Mouse (Mus musculus): ENCODE data around the gene Bdkrb1.
A peak's percentile ranks its signal among the peaks of the same experiment; 100 is the strongest.

Gene Bdkrb1

DNA sequence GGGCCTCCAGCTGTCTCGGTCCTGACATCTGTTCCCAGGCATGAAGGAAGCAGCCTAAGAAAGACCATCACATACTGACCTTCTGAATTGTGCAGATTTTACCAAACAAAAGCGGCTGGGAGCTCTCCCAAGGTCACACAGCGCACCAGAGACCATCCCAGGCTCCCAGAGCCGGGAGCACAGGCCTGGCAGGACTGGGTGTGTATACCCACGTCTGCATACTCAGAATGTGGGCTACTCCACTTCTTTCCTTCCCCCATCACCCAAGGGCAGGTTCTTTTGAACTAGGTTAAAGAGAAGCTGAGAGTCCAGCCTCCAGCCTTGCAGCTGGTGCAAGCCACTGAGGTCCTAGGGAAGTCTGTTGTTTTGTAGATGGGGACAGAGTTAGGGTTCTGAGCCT lies 3.8 kb upstream of the Bdkrb1 start:
- DNase-seq = no peak

DNA sequence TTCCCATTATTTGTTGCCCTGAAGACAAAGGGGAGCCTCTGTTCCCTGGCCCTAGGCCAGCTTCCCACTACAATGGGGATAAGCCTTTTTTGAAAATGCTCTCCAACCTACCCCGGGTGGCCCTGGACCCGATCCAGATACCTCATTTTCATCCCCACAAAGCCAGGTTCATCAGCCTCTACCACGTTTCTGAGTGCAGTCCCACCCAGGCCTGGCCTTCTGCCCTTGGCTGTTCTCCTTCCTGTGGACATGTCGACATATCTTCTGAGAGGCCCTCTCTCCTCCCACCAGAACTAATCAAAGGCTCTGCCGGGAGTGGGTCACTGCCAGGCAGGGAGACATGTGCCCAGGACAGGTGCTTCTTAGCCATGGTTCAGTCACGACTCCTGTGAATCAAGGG lies 1.3 kb upstream of the Bdkrb1 start:
- no peak for DNase-seq

DNA sequence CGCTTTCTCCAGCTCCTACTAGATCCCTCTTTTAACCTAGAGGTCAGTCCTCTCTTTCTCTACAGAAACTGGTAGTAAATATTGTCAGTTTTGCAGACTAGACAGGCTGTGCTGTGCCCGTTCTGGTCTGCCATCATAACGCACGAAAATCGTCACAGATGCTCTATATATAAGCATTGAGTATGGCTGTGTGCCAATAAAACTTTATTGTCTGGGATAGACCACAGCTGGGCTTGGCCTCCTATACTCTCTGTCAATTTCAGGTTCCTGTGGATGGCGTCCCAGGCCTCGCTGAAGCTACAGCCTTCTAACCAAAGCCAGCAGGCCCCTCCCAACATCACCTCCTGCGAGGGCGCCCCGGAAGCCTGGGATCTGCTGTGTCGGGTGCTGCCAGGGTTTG lies 1.0 kb downstream of the Bdkrb1 start:
- DNase-seq = no peak

DNA sequence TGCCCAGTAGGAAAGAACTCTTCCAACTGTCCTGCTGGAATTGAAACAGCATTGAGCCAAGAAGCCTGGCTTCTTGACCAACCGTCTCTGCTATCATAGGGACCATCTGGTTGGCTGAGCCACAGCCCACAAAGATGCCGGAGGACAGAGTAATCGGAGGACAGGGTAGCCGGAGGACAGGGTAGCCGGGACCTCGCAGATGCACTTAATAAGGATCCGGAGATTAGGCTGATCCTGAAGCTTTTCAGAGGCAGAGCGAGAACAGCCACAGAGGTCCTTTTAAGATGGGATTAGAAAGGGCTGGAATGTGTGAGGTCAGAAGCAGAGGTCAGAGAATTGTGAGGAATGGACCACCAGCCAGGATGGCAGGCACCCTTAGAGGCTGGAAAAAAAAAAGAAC lies 2.3 kb downstream of the Bdkrb1 start:
- DNase-seq = no peak

DNA sequence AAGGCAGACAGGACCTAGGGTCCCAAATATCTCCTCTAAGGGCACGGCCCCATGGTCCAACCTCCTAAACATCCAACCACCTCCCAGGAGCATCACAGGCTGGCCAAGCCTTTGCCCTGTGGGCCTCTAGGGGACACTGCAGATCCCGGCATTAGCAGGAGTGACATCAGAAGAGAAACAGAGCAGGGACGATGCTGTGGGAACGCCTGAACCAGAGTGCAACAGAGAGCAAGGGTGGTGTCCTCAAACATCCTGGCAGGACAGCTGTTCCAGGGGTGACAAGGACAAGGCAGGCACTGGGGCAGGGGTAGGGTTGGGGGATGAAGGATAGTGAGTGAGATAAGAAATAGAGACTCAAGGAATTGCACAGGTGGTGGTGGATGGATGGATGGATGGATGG lies 4.0 kb downstream of the Bdkrb1 start:
- no peak for DNase-seq

DNA sequence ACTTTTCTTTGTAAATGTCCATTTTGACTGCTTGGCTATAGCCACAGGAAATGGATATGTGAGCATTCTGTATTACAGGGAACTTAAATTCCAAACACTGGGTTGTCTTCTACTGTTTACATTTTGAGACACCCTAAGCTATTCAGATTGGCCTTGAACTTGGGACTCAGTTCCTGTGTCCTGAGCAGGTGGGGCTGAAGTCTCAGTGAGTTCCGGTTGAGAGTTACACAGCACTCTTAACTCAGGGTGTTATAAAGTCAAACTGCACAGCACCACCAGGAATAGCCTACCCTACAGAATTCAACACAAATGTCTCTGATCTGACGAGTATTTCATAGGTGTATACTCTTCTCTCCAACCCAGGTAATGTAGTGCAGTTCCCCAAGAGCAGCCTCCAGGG lies 8.2 kb downstream of the Bdkrb1 start:
- no peak for DNase-seq

DNA sequence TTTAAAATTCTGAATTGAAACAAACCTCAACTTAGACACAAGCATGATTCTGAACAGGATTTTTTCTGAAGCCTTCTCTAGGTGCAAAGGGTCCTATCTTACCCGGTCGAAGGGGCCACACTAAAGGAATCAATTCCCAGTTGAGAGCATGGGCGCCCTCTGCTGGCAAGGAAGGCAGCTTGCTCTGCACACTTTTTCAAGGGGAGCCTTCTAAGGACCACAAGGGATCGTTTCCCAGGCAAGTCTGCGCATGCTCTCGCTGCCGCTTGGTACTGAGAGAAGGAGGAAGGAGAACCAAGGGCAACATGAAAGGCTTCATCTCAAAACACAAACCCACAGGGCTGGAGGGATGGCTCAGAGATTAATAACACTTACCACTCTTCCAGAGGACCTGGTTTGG lies 8.9 kb downstream of the Bdkrb1 start:
- peak; percentile 83 for DNase-seq

DNA sequence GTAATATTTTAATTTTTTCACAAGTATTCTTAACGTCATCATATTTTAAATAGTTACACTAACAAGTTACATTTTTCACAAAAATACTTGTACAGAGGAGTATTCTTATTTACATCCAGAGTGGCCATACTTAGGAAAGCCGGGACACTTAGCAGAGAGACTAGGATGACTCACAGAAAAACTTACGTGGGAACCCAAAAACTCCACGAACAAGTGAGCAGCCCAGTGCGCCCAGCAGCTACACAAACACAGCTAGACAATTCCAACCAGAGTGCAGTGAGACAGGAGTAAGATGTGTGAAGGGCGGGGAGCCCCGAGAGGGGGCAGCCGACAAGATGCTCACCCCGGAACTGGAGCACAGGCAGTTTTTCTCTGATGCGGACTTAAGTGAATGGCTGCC lies 10.7 kb downstream of the Bdkrb1 start:
- no peak for DNase-seq

DNA sequence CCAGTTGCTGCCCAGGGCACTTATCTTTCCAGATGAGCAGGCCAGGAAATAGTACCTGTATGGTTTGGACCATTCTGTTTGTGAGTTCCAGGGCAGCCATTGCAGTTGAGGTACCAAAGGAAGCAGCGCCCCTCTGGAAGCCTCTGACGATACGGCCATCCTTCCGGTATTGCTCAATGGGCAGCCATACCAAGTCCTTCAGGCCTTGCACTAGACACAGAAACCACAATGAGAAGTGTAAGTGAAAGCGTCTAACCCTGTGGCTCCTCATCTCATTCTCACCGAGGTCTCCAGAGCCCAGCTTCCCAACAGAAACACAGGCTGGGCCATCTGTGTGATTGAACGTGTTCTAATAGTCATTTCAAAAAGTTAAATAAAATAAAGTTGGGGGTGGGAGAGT lies 19.2 kb downstream of the Bdkrb1 start:
- DNase-seq = no peak

DNA sequence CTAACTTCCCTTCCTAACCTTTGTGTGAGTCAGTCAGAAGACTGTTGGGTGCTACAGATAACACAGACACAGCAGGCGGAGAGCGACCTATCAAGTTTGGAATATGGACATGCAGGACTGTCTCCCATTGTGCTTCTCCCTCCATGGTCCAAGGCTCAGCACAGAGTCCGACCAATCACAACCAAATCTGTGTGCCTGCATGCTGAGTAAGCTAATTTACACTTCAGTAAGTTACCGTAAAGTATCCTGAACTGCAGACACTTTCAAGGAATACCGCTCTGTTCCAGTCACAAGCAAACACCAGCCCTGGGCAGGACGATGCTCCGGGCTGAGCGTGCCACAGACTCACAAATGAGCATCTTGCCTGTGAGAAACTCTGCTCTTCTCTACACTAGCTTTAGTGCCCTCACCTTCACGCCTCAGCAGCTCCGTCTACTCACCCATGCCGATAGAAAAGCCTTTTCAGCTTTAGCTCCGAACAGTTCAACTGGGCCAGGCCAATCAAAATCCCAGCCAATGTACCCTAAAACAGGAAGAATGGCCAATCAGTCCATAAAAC lies 20.2 kb downstream of the Bdkrb1 start:
- no peak for DNase-seq

DNA sequence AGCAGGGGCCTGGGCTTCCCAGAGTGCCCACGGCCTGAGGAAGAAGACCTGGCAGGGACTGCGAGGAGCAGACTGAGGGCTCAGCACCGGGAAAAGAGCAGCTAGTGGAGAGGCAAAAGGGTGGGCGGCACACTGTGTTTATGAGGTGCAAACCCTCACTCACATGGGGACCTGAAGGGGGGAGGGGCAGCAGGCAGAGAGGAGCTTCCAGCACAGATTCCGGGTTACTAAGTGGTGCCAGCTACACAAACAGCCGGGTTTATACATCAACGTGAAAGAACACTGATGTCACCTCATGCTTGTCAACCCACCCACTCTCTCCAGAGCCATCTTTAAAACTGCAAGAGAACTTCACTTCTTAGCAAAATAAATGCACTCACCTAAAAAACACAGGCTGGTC lies 22.9 kb downstream of the Bdkrb1 start:
- DNase-seq = no peak

DNA sequence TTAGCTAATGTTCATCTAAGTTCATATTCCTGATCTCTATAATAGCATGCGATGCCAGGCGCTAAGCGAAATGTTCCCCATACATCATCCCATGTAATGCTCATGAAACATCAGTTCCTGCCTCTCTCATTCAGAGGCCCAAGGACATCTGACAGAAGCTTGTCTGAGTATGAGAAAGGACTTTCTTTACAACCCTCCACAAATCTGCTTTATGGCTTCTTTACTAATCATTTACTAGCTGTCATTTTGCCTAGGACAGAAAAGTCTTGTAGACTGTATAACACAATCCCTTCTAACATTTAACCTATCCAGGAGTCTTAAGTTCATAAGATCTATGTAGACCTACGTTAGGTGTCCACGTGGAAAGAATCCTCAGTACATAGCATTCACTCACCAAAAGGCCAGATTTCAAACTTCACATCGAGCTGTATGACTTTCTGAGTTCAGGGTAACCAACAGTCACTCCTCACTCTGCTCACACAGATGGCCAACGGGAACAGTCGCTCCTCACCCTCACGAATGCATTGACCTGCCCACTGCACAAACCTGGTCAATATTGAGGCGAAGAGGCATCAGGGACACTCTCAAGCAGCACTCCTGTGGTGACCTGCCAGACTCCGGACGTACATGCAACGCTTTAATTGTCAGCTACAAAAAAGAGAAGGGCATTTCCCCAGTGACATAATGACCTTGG lies 31.6 kb downstream of the Bdkrb1 start:
- no peak for DNase-seq

DNA sequence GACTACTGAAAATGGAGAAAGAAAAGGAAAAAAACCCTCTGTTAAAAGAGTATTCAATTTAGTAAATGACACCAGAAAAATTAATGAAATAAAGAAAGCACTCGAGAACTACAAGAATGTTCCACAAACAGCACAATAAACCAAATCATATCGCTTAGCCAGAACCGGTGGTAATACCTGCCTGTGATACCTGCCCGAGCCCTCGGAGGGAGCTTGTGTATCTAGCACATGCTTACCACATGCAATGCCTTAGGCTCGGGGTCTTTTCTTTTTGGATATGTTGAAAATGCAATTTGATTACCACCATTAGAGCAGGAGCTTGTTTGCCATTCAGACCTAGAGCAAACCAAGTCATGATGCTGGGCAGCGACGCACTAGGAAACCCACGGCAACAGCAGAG lies 33.7 kb downstream of the Bdkrb1 start:
- DNase-seq = no peak

DNA sequence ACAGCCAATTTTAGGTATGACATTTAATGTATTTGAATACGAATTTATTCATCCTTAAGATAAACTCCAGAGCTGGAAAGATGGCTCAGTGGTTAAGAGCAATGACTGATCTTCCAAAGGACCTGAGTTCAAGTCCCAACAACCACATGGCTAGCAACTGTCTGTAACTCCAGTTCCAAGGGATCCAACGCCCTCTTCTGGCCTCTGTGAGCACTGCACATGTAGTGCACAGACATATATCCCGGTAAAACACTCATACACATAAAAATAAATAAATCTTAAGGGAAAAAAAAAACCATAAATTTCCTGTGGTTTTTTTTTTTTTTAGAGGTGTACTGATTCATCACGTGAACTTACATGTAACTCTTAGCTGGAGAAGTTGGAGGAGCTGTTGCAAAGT lies 34.7 kb downstream of the Bdkrb1 start:
- DNase-seq = peak; percentile 30

DNA sequence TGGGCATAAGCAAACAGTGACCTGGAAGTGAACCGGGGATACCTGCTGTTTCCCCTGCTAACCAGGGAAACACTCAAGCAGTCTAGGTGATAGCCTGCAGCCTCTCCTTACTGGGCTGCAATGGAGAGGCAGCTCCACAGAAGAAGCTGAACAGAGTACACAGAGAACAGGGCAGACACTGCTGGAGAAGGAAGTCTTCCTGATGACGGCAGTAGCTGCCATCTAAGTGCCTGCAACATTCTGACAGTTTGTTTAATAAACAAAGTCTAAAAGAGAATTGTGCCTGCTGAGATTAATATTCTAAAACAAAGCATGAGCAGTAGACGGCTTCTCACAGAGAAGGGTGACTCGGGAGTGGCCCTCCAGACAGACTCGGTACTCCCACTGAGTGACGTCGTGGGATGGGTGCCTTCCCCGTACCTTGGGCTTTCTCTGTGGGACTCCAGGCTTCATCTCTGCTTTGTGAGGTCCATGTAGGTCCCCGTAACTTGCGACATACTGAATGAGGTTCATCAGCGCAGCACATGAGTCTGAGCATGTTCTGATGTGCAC lies 40.0 kb downstream of the Bdkrb1 start:
- DNase-seq = no peak
